Mouse (Mus musculus) retina, postnatal 1 day (tissue): Measurements from ENCODE around the gene Il3ra.
A peak's percentile ranks its signal among the peaks of the same experiment; 100 is the strongest.

Experiments
- DNase-seq: peaks from one replicate; pipeline ENCODE4 v3.0.0-alpha.2; 2012

Gene Il3ra

GRCm38 (mm10) chr14:14355360-14355646 is 9.2 kb downstream of the Il3ra start:
- DNase-seq = peak; percentile 6

GRCm38 (mm10) chr14:14395535-14395934 is 49.5 kb downstream of the Il3ra start:
- no peak for DNase-seq

GRCm38 (mm10) chr14:14400998-14401397 is 54.9 kb downstream of the Il3ra start, which contains the start of gene Olfr721-ps1:
Gene Olfr721-ps1, plus strand, starts transcription at chr14:14401298.
- no peak for DNase-seq
